Mouse (Mus musculus) G1E (cell line): ENCODE results near the gene Nid1.

ENCODE experiments used
- CTCF ChIP-seq: IDR thresholded peaks from 2 replicates; pipeline ENCODE4 v1.5.1; 2012; ENCODE audit warnings: low read depth, low read length, inconsistent platforms, mixed read lengths
- GATA1 ChIP-seq: IDR thresholded peaks from 2 replicates; pipeline ENCODE4 v1.6.1; 2012; ENCODE audit warnings: borderline replicate concordance, low read length, inconsistent platforms, mixed read lengths
- POLR2AphosphoS5 ChIP-seq: IDR thresholded peaks from 2 replicates; pipeline ENCODE4 v1.6.1; 2012; ENCODE audit warnings: low read depth, low read length, inconsistent platforms; ENCODE audit not compliant: insufficient replicate concordance

DNA sequence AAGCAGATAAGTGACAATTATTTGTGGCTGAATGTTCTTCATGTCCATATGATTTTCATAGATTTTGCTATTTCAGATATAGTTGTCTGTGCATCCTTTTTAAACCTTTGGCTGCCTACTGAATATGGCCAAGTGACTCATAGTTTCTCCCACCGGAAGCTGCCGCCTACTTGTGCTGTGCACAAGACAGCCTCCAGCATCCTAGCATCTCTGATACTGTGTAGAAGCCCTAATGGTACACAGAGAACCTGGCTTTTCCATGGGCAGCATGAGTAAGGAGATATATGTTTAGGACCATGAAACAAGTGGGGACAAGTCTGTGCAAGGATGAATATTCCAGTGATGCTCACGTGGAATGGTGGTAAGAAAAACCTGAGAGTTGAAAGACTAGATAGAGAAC is 117.8 kb downstream of the Nid1 start:
- TF ChIP-seq CTCF (no peak), GATA1 (no peak), POLR2AphosphoS5 (no peak)
